ENCODE assay signal across 9 mouse cellular contexts in the genomic region with DNA sequence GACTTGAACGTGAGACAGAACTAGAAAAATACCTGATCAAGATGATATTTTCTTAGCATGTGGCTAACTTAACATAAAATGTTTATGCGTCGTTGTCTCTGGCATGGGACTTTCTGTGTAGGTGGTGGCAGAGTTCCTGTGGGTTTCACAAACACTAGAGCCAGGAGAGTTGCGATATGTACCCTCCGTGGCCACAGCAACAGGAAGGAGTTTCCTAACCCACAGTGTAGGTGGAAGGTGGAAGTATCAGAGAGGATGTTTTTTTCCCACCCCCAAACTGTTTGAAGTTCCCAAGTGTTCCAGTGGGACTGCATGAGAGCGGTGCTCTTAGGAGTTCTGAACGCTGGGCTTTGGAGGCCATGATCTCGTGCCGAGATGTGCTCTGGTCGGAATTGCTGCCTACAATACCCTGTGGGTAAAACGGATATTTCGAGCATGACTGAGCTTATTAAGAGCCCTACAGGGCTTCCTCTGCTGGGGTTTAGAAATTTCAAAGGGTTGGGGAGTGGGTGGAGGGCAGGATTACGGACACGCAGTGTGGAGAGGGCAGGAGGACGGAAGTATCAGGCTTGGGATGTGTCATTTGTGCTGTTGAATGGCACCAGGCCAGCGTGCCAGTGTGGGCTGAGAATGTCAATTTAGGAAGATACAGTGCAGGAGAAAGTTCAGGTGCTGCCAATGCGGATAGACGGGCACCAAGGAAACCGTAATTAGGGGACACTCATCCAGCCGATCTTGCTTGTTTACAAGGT.
DNase-seq lines count a peak whose midpoint lies in the region; ATAC-seq and TF ChIP-seq lines count a peak whose summit lies in the region.
"Had no signal": no experiment of that assay in that cellular context is flagged by ENCODE, and none has a peak within 500 bp of the region (broad histone marks: within the 10 kb centered on the region; RNA-seq: fewer than 3 reads in every experiment).

No protein-coding gene starts in this region.

- H3K4me3 ChIP-seq in hindbrain, embryonic 10.5 days = no peak overlapping the region
- no peak overlapping the region for H3K4me3 ChIP-seq in hindbrain, embryonic 11.5 days (ENCODE audit: low read depth, low read length)
- H3K4me3 ChIP-seq in stomach, postnatal 0 days (ENCODE audit: low read depth, low read length) = no peak overlapping the region

- no peaks in the 10 kb centered on the region for H3K9me3 ChIP-seq in hindbrain, embryonic 10.5 days
- H3K9me3 ChIP-seq in hindbrain, embryonic 11.5 days (ENCODE audit: control insufficient read depth, low read length) = no peaks in the 10 kb centered on the region
- H3K9me3 ChIP-seq in stomach, postnatal 0 days (ENCODE audit: control insufficient read depth, low read length) = no peaks in the 10 kb centered on the region

- DNase-seq in hindbrain, embryonic 10.5 days (ENCODE audit: low spot score) = no peak
- DNase-seq in hindbrain, embryonic 11.5 days (ENCODE audit: low spot score) = no peak
- DNase-seq in fibroblast of lung, adult 2 months (ENCODE audit: low read depth) = peak; percentile 43
- peak; percentile 61 for DNase-seq in lung, postnatal 36 days
- no peak for DNase-seq in urinary bladder, adult 2 months (ENCODE audit: low spot score)
- DNase-seq in yolk sac, embryonic 10.5 days (ENCODE audit: low spot score) = no peak
- no peak for DNase-seq in stomach, postnatal 0 days (ENCODE audit: low spot score)
- DNase-seq: kidney, postnatal 36 days had no signal

- 54% methylated on average over 20 of the region's 20 CpGs for WGBS in hindbrain, embryonic 10.5 days
- 57% methylated on average over 20 of the region's 20 CpGs for WGBS in hindbrain, embryonic 11.5 days
- WGBS in stomach, postnatal 0 days = 73% methylated on average over 20 of the region's 20 CpGs

- no peaks in the 10 kb centered on the region for H3K36me3 ChIP-seq in hindbrain, embryonic 10.5 days
- H3K36me3 ChIP-seq in hindbrain, embryonic 11.5 days (ENCODE audit: control insufficient read depth, insufficient read depth, low read length) = no peaks in the 10 kb centered on the region
- no peaks in the 10 kb centered on the region for H3K36me3 ChIP-seq in stomach, postnatal 0 days (ENCODE audit: control insufficient read depth, insufficient read depth, low read length)

- H3K4me2 ChIP-seq in hindbrain, embryonic 11.5 days (replicated peaks; ENCODE audit: low read depth, low read length) = no peak overlapping the region
- H3K4me2 ChIP-seq in stomach, postnatal 0 days (replicated peaks; ENCODE audit: low read depth) = no peak overlapping the region

- H3K27ac ChIP-seq in hindbrain, embryonic 10.5 days = 0 out of 2 replicates have a peak overlapping the region, but pooled peaks have one; percentile 1
- no peak overlapping the region for H3K27ac ChIP-seq in hindbrain, embryonic 11.5 days (ENCODE audit: low read depth, low read length)
- H3K27ac ChIP-seq in stomach, postnatal 0 days (replicated peaks) = no peak overlapping the region

- TF ChIP-seq EP300 in stomach, postnatal 0 days (optimal IDR thresholded peaks at IDR 0.05) = no peak

- H3K4me1 ChIP-seq in hindbrain, embryonic 10.5 days (replicated peaks) = peaks cover 39% of the 10 kb centered on the region
- H3K4me1 ChIP-seq in hindbrain, embryonic 11.5 days (replicated peaks; ENCODE audit: control insufficient read depth, insufficient read depth, low read length) = peaks cover 4% of the 10 kb centered on the region
- peaks cover 3% of the 10 kb centered on the region; the same call in 1 of the 2 replicates for H3K4me1 ChIP-seq in stomach, postnatal 0 days (replicated peaks; ENCODE audit: control insufficient read depth, insufficient read depth)

- ATAC-seq in hindbrain, embryonic 11.5 days (ENCODE audit: low FRiP score) = no peak
- ATAC-seq in CD4-positive, CD25-positive, alpha-beta regulatory T cell, adult 4 months = peak; percentile 68
- no peak for ATAC-seq in stomach, postnatal 0 days (ENCODE audit: low FRiP score, low TSS enrichment)

- H3K27me3 ChIP-seq in hindbrain, embryonic 10.5 days (ENCODE audit: insufficient read depth, poor library complexity, severe bottlenecking) = no peaks in the 10 kb centered on the region
- H3K27me3 ChIP-seq in hindbrain, embryonic 11.5 days (ENCODE audit: control insufficient read depth, insufficient read depth, low read length) = no peaks in the 10 kb centered on the region
- H3K27me3 ChIP-seq in stomach, postnatal 0 days (ENCODE audit: control insufficient read depth, insufficient read depth, low read length) = no peaks in the 10 kb centered on the region

- no peak for TF ChIP-seq CTCF in stomach, postnatal 0 days (IDR thresholded peaks at IDR 0.05; ENCODE audit: low read depth)

- H3K9ac ChIP-seq in hindbrain, embryonic 11.5 days (ENCODE audit: low read depth, low read length) = no peak overlapping the region
- H3K9ac ChIP-seq in stomach, postnatal 0 days (ENCODE audit: low read length) = no peak overlapping the region

Comparison
In these comparisons a context has a peak if more than half of its experiments do, and no peak if none do; other contexts are left out.
1. DNase-seq: peak in fibroblast of lung, adult 2 months (single experiment) and lung, postnatal 36 days (single experiment); none in hindbrain, embryonic 10.5 days (single experiment), hindbrain, embryonic 11.5 days (single experiment), urinary bladder, adult 2 months (single experiment), yolk sac, embryonic 10.5 days (single experiment) and stomach, postnatal 0 days (single experiment).